Mouse (Mus musculus) CH12F3 (cell line): ENCODE measurements around the gene Trpt1.

ENCODE experiments used
- in situ Hi-C: fragments of 300-500 bp; cut with MboI; formaldehyde crosslinking; loops from 2 replicates; pipeline ENCODE4 v1.14.3; 2020; ENCODE audit warnings: low sequenced_read_pairs

Gene Trpt1

DNA sequence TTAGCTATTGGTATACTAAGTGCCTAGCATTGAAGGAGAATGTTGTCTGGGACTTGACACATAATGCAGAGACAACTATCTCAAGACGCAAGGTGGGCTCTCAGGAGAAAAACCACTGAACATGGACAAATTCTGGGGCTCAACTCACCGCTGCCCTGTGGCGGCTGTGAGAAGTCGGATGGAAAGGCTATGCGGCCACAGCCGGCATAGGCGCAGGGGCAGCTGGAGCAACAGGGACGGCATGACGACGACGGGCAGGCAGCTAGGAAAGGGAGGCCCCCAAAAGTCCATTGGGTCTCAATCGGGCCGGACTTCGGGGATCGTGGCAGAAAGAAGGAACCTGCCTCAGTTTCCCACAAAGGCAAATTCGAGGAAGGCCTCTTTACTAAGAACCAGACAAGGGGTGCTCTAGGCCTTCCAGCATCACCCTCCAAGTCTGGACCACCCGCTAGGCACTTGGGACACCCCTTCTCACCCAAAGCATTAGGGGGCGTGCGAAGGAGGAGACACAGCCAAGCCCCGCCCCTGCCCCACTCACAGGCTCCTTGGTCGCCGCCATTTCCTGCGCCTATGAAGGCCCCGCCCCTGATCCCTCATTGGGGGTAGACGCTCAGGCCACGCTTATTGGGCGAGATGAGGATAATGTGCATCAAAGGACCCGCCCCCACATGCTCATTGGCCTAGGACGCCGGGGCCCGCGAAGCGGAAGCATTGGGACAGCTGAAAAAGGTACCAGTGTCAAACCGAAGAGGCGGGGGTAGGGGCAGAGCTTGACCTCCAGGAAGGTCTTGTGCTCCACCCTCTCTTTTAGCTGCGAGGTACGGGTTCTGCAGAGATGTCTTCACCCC lies 3.7 kb upstream of the Trpt1 start, which contains the start of gene Dnajc4:
TSS of gene Dnajc4 (minus strand) at position 562 of the 848 bp plus-strand sequence.
- in situ Hi-C loops: no loop called here

DNA sequence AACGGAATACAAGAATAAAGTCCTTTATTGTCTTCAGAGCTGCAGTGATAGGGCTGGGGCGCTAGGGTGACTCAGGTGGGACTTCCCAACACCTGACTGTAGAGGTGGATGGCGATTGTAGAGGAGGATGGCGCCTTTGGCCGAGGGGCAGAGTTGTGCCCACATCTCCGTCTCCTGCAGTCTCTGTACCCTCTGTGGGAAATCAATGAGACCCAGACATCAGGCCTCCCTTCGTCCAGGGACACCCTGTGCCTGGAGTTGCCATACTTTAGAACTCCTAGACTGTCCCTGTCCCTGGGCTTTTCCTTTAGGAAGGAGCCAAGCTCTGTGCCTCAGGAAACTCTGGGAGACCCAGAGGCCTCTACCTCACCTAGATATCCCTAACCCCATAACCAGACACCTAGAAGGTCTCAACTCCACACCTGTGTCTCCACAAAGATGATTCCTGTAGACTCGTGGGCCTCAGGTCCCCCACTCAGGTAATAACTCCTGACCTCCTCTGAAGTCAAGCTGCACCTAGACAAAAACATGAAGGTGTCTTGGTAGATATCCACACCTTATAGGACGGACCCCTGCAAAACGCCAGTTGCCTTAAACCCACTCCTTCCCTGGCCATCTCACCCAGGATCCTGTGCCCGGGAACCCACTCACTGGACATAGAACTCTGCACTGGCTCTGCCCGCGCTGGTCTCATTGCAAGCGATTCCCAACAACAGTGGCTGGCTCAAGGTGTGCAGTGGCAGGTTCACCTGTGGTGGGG lies 2.7 kb upstream of the Trpt1 start:
- in situ Hi-C loops: no loop called here

DNA sequence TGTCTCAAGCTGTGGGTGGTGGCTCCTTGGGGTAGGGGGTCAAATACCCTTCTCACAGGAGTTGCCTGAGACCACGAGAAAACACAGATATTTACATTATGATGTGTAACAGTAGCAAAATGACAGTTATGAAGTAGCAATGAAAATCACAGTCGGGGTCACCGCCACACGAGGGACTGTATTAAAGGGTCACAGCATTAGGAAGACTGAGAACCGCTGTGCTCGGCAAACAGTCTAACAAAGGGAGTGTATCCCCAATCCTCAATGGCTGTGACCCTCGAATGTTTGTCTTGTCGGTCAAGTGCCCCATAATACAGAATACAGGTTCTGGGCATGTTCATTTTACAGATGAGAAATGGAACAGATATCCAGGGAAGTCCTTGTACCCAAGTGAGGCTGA lies 1.9 kb upstream of the Trpt1 start:
- in situ Hi-C loops: no loop called here

DNA sequence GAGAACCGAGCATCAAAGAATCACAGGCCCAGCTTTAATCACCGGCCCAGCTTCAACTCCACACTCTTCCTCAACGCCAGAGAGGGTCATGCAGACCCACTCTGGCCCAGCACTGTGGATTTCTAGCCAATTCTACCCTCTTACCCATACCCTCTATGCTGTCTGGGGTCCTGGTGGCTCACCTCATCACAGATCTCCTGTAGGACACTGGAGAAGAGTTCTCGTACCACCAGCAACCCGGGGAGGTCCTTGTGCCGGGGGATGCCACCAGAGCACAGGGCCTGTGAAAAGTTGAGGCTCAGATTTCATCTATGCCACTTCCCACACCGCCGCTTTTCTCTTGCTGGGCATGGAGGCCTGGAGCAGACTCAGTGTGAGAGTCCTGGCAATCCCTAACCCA lies 1.4 kb upstream of the Trpt1 start:
- in situ Hi-C loops: no loop called here

DNA sequence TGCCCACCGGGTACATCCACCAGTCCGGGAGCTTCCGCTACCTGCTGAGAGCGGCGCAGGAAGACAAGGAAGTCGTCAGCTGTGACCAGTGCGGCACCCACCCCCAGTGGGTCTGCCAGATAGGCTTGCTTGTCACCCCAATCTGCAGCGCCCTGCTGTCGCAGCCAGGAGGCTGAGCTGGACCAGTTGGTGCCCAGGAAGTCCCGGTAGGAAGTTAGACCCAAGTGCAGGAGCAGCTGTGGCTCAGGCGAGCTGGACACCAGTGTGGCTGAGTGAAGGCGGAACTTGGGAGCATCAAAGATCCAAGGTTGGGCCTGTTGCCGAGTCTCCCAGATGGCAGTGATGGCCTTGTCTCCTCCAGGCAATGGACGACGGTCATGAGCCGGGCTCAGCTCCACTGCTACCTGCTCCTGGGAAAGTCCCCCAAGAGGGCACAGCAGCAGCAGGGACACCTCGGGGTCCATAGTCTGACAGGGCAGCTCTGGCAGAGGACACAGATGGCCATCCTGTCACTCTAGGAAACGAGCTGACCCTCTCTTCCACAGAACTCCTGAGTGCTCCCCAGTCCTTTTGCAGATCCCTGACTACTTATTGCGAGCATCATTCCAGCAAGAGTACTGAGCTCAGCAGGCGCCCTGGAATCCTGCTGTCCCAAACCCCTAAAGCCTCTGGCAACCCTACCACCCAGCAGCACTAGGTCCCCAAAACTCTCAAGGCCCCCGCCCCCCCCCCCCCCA lies 508 bp upstream of the Trpt1 start:
- in situ Hi-C loops: no loop called here

DNA sequence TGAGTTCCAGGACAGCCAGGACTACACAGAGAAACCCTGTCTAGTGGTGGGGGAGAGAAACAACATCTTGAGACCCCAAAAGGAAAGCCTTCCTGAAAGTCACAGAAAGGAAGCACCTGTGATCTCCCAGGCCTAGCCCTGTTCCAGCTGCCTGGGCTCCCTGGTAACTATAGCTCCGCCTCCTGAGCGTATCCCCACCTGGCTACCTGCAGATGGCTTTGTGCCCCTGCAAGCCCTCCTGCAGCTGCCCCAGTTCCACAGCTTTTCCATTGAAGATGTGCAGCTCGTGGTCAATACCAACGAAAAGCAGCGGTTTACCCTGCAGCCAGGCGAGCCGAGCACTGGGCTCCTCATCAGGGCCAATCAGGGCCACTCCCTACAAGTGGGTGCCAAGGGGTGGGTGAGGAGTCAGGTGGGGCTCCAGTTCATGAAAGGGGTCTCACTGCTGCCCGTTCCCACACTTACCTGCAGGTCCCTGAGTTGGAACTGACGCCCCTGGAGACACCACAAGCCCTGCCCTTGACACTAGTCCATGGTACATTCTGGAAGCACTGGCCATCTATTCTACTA lies 1.9 kb downstream of the Trpt1 start:
- in situ Hi-C loops: no loop called here

DNA sequence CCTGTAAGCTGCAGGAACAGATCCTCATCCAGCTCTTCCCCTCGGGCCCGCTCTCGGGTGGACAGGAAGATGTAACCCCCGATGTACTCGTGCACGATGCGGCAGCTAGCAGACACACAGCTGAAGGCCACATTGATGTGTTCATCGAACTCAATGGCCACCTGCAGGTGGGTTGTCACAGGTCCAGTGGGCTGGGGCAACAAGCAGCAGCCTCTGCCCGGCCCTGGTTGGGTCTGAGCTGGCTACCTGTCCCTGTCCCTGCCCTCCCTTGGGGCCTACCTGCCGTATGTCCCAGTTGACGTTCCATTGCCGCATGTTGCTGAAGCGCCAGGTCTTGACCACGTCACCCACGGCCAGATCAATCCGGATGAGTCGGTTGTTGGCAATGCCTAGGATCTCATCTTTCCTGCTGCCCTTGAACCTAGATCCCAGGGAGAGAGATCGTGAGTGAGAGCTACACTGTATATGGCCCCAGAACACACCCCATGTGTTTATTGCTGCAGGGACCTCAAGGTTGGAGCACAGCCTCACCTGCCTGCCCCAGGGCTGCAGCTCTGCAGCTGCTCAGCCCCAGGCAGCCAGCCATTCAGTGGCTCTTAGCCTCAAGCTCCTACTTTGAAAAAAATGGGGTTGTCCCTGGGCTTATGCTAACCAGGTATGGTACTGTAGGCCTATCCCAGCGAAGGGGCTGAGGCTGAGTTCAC lies 3.6 kb downstream of the Trpt1 start:
- in situ Hi-C loops: no loop called here

DNA sequence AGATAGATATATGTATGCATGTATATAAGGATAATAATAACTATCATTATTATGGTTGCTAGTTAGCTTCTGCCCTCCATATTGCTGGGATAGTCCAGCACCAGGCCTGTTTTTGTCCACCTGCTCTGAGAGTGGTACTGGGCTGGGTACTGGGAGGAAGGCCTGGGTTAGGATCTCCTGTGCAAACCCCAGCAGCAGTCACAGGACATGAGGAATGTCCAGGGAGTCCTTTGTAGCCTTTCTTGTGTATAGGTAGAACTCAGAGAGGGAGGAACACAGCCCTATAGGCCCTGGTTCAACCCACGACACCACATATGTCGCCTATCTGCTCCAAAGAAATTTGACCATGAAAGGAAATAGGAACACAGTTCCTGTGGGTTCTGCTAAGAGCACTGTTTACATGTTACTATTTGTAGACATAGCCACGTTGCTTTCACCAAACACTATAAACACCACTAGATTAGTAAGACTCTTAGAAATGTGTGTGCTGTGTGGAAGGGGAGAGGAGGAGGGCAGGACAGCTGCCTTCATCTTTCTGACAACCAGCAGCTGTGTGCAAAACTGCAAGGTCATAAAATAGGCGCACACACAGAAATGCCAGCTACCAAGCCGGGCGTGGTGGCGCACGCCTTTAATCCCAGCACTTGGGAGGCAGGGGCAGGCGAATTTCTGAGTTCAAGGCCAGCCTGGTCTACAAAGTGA lies 11.1 kb downstream of the Trpt1 start:
- in situ Hi-C loops: no loop called here

DNA sequence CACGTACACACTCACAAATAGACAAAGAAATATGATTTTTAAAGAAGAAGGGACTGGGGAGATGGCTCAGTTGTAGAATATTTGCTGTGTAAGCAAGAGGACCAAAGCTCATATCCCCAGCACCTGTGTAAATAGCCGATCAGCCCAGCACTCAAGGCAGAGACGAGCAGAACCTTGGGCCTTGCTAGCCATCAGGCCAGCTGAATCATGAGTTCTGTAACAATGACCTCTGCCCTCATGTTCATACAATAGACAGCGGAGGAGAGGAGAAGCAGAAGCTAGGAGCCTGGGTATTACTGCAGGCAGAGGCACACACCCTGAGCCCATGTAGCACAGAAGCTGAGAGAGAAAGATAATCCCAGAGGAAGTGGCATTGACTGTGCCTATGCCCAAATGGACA lies 16.5 kb downstream of the Trpt1 start:
- in situ Hi-C loops: no loop called here

DNA sequence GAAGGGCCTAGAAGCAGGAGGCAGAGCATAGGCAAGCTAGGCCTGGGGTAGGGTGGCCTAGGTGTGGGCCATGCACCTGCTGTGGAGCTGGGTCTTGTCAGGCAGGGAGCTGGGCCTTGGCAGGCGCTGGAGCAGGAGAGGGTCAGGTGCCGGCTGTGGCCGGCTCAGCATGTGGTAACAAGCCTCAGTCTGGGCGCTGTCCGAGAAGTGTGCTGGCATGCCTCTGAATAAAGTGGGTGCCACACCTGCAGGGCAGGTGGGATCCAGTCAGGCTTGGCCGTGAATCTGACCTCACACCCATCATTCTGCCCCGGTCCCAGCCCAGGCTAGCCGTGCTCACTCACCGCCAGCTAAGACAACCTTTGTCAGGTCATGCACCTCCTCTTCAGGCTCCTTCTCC lies 18.1 kb downstream of the Trpt1 start:
- in situ Hi-C loops: no loop called here

DNA sequence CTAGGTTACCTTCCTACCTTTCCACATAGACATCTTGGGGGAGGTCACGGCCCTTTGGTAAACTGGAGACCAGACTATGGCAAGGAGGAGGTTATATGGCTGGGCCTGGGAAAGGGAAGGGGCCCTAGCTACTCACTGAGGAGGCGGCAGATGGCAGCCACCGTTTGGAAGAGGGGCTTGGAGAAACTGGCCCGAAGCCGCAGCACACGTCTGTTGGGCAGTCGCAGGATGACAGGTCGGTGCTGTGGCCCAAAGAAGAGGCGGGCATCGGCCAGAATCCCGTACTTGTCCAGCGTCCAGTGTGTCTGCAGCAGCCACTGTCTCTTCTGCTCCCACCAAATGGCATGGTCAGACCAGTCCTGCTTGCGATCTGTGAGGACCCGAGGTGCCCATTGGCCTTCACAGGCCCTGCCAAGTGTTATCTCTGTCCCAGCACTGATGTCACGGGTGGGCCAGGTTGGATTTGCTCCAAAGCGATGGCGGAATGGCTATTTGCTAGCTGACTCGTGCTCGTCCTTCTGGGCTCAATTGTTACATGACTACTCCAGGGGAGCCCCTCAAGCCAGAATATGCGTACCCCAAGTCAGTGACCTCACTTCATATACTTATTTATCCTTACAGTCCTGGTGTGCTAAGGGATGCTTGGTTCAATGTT lies 18.7 kb downstream of the Trpt1 start:
- in situ Hi-C loops: no loop called here

DNA sequence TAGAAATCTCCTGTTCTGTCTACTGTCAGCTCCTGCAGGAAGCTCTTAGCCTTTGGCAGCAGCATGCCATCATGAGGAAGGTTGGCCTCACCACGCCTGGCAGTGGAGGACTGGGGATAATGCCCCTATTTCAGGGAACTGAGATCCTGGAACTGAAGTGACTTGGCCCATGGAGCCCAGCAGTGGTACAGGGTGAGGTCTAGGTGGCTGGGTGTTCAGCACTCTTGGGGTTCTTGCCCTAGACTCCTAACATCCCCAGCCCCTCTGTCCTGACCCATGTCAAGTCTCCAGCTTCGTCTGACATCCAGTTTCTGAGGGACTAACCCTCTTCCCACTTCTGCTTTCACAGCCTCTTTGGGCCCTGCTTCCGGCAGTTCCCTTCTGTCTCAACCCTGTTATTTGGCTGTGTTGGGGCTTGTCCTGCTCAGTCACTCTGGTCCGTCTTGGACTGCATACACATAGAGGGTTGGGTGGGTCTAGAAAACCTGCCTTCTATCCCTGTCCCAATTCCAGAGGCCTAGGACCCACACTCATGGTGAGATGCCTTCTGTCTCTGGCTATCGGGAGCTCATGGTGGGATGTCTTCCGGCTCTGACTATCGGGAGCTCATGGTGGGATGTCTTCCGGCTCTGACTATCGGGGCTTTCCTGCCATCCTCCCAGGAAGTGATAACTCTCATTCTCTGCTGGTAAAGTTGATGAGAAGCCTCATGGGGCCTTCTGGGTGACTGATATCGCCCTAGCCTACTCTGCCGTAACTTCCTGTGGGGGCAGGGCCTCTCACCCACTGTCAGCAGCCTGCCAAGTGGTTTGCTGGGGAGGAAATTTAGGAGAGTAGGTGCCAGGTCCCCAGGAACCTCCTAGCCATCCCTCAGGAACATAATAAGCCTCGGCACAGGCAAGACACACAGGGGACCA lies 21.9 kb downstream of the Trpt1 start:
- in situ Hi-C loops: no loop called here

DNA sequence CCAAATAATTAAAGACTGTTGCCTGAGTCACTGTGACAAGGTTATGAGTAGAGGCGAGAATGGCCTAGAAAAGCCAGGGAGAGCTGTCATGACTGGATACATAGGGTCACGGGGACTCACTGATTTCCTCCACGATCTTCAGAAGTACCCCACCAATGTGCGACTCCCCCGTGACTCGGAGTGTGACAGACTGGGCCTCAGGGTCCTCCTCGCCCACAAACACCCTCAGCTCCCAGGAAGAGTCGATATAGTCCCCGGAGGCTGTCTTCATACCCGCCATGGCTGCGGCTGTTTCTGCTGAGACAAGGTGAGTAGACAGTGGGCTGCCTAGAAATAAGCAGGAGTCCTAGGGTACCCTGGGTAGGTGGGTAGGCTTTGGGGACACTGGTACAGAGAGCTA lies 22.6 kb downstream of the Trpt1 start:
- in situ Hi-C loops: no loop called here

DNA sequence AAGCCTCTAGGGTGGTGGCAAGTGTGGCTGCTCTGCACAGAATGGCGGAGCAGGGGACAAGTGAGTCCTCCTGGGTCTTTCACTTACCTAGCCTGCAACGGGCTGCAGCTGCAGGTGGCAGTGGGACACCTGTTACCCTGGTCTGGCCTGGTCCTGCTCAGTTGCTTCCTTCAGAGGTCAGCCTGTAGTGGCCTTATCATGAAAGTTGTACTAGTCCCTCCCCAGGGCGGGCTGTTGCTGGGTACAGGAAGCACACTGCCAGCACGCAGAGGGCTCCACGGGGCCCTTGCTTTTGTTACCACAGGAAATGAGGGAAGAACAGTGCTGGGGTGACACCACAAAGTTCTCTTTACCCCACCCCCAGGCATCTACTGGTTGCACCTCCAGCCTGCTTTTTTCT lies 23.3 kb downstream of the Trpt1 start, which contains the start of gene Fermt3:
TSS of gene Fermt3 (minus strand) at position 279 of the 400 bp plus-strand sequence.
- in situ Hi-C loops: no loop called here

DNA sequence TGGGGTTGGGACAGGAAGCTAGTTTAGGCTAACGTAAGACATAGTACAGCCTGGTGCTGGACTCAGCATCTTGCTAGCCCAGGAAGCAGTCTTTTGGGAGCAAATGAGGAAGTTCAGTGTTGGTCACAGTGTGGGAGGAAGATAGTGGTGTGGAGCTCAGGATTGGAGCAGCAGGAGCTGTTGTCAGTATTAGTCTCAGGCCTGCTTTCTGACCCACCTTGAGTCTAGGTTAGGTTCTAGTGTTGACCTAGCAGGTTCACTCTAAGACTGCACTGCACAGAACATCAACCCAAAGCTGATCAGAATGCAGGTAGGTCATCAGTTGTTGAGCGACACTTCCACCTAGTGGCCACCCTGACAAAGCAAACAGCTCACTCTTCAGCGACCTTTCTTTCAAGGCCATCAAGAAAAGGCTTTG lies 24.3 kb downstream of the Trpt1 start:
- in situ Hi-C loops: no loop called here

DNA sequence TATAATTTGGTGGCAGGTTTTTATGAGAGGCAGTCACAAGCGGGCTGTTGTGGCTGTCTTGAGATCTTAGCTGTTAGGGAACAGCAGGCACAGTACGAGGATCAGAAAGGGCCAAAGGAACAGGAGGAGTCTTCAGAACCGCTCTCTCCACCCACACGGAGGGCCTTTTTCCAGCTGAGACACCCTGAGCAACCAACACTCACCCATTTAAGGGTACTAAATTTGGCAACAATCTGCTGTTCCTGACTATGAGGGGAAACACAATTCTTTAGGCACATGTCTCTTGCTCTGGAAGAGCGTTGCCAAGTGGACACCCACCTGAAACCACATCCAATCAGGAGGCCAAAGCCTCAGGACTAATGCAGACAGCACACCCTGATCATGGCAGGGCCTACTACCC lies 33.6 kb downstream of the Trpt1 start:
- in situ Hi-C loops: no loop called here

DNA sequence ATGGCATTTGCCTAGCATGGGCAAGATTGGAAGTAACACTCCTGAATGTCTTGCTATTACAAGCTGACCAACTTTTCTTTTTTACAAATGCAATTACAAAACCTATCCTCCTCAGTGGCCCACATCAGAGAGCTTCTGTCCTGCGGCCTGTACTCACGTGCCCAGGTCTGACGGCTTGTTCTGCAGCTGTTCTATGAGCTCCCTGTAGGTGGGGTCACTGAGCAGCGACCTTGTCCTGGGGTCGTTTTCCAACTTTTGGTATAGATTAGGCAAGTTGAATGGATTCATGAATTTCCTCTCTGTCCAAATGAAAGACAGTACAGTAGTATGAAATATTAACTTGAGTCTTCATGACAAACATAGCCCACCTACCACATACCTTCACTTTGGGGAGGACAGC lies 38.1 kb downstream of the Trpt1 start:
- in situ Hi-C loops: no loop called here

DNA sequence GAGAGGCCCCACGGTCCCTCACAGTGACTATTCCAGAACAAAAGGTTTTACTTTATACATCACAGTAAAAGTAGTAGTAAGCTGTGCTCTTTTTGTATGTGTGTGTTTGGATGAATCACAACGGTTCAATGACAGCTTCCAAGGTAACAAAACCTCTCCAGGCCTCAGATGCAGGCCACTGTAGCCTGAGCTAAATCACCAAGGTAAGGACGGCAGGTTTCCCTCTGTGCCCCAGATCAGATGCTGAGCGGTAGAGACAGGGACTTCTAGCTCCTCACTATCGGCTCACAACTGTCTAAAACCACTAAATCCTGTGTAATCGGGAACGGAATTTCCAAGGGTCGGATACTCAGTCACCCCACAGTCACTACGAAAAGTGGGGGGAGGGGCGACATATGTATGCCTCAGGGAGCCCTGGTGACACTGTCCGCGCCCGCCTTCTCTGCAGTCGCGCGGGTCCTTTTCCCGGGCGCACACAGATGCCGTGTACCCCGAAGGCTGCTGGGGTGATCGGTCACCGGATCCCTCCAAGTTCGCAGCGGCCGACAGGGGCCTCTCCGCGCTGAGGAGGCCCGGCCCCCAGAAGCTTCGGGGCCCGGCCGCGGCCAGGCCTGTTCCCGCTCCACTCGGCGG lies 43.3 kb downstream of the Trpt1 start:
- in situ Hi-C loops: no loop called here
